Mouse (Mus musculus) kidney, postnatal 0 days (tissue): ENCODE data around the gene Zcchc24. TPM values are rescaled to one million over a fixed set of nuclear protein-coding genes. Genes with fewer than 3 reads are reported as not detected.
A peak's percentile ranks its signal among the peaks of the same experiment; 100 is the strongest.

Source experiments
- ATAC-seq: fragments of 200-750 bp; cut with Nextera tagmentation; replicated peaks from 2 replicates; pipeline ENCODE4 v1.8.0; 2017; ENCODE audit warnings: low read depth, moderate number of reproducible peaks, moderate TSS enrichment, moderate library complexity; ENCODE audit not compliant: low FRiP score
- DNase-seq: peaks from one replicate; pipeline ENCODE4 v3.0.0-alpha.2; 2016; ENCODE audit warnings: low spot score
- H3K27ac ChIP-seq: fragments of 300-500 bp; sonication (generic); 2 replicates; pipeline ENCODE4 v1.5.1; 2014; ENCODE audit warnings: mild to moderate bottlenecking
- H3K27me3 ChIP-seq: fragments of 300-500 bp; sonication (generic); 2 replicates; pipeline ENCODE4 v1.6.1; 2014; ENCODE audit warnings: low read length, mixed read lengths; ENCODE audit not compliant: insufficient read depth
- H3K36me3 ChIP-seq: fragments of 300-500 bp; sonication (generic); 2 replicates; pipeline ENCODE4 v1.6.1; 2014; ENCODE audit warnings: low read length, mixed read lengths; ENCODE audit not compliant: insufficient read depth
- H3K4me1 ChIP-seq: fragments of 300-500 bp; sonication (generic); replicated peaks from 2 replicates; pipeline ENCODE4 v1.6.1; 2014; ENCODE audit warnings: antibody characterized with exemption, low read length, mixed read lengths; ENCODE audit not compliant: insufficient read depth
- H3K4me2 ChIP-seq: fragments of 300-500 bp; sonication (generic); 2 replicates; pipeline ENCODE4 v1.6.1; 2014; ENCODE audit warnings: mild to moderate bottlenecking, low read length, moderate library complexity, mixed read lengths
- H3K4me3 ChIP-seq: fragments of 300-500 bp; sonication (generic); replicated peaks from 2 replicates; pipeline ENCODE4 v1.5.1; 2014; ENCODE audit warnings: low read depth, low read length
- H3K9ac ChIP-seq: fragments of 300-500 bp; sonication (generic); 2 replicates; pipeline ENCODE4 v1.6.1; 2014; ENCODE audit warnings: low read depth, low read length
- H3K9me3 ChIP-seq: fragments of 300-500 bp; sonication (generic); replicated peaks from 2 replicates; pipeline ENCODE4 v1.6.1; 2016; ENCODE audit warnings: low read length, inconsistent platforms, mixed read lengths
- CTCF ChIP-seq: IDR thresholded peaks from 2 replicates; pipeline ENCODE4 v1.5.1; 2016; ENCODE audit warnings: antibody characterized with exemption, low read depth, mild to moderate bottlenecking, moderate library complexity
- WGBS: fragments of 180-500 bp; shearing (Covaris S2); extraction: QIAGEN DNeasy Blood & Tissue Kit; methylation state at CpG from one replicate; pipeline ENCODE4 v1.1.7; 2014; 5-methylcytosine and 5-hydroxymethylcytosine counted together
- polyA plus RNA-seq: library from polyadenylated mRNA; unstranded; fragments of >200 nt; fragmentation: Nextera tagmentation; extraction: Ambion mirVana; gene quantifications from 2 replicates; pipeline ENCODE4 v1.2.1, GENCODE M21; 2015

The Zcchc24 gene
- polyA plus RNA-seq, 1 experiment from 2014 or later = 15.9 TPM

- DNase-seq = no peak
- no peak overlapping the region for H3K27ac ChIP-seq
- 94% methylated on average over 2 of the region's 2 CpGs for WGBS
- no peak for ATAC-seq
- H3K9ac ChIP-seq = no peak overlapping the region
- no peaks in the 10 kb centered on the region for H3K27me3 ChIP-seq
- H3K4me2 ChIP-seq = no peak overlapping the region
- TF ChIP-seq CTCF = no peak
- H3K4me1 ChIP-seq = no peaks in the 10 kb centered on the region; the same call in 1 of the 2 replicates
- H3K4me3 ChIP-seq = no peak overlapping the region
- H3K9me3 ChIP-seq = no peaks in the 10 kb centered on the region
- no peaks in the 10 kb centered on the region for H3K36me3 ChIP-seq
These were observed 25.5 kb upstream of the Zcchc24 start for GRCm38 (mm10) chr14:25794331-25794730.

- no peaks in the 10 kb centered on the region for H3K36me3 ChIP-seq
- no peaks in the 10 kb centered on the region for H3K4me1 ChIP-seq
- no peak for TF ChIP-seq CTCF
- H3K4me2 ChIP-seq = no peak overlapping the region
- WGBS = 65% methylated on average over 6 of the region's 6 CpGs
- H3K27ac ChIP-seq = no peak overlapping the region
- H3K27me3 ChIP-seq = no peaks in the 10 kb centered on the region
- H3K9ac ChIP-seq = no peak overlapping the region
- DNase-seq = no peak
- H3K4me3 ChIP-seq = no peak overlapping the region
- H3K9me3 ChIP-seq = no peaks in the 10 kb centered on the region
- ATAC-seq = no peak
These were observed 22.0 kb upstream of the Zcchc24 start for GRCm38 (mm10) chr14:25790768-25791302.

GRCm38 (mm10) chr14:25789946-25790345 lies 21.1 kb upstream of the Zcchc24 start:
- Histone ChIP-seq H3K4me3 (no peak overlapping the region), H3K4me1 (no peaks in the 10 kb centered on the region), H3K9ac (no peak overlapping the region), H3K27ac (no peak overlapping the region), H3K36me3 (no peaks in the 10 kb centered on the region), H3K27me3 (no peaks in the 10 kb centered on the region), H3K9me3 (no peaks in the 10 kb centered on the region), H3K4me2 (no peak overlapping the region)
- TF ChIP-seq CTCF = no peak
- no peak for ATAC-seq
- DNase-seq = no peak
- 76% methylated on average over 1 of the region's 1 CpGs for WGBS

GRCm38 (mm10) chr14:25789207-25789606 lies 20.4 kb upstream of the Zcchc24 start:
- Histone ChIP-seq H3K36me3 (no peaks in the 10 kb centered on the region), H3K4me1 (no peaks in the 10 kb centered on the region), H3K4me2 (no peak overlapping the region), H3K27ac (no peak overlapping the region), H3K4me3 (no peak overlapping the region), H3K9ac (no peak overlapping the region), H3K27me3 (no peaks in the 10 kb centered on the region), H3K9me3 (no peaks in the 10 kb centered on the region)
- ATAC-seq = no peak
- TF ChIP-seq CTCF = no peak
- DNase-seq = no peak

- H3K4me2 ChIP-seq = no peak overlapping the region
- no peak overlapping the region for H3K27ac ChIP-seq
- no peaks in the 10 kb centered on the region for H3K4me1 ChIP-seq
- no peak for ATAC-seq
- H3K27me3 ChIP-seq = no peaks in the 10 kb centered on the region
- H3K4me3 ChIP-seq = no peak overlapping the region
- H3K9me3 ChIP-seq = no peaks in the 10 kb centered on the region
- no peak for TF ChIP-seq CTCF
- H3K36me3 ChIP-seq = no peaks in the 10 kb centered on the region
- H3K9ac ChIP-seq = no peak overlapping the region
- no peak for DNase-seq
- 67% methylated on average over 5 of the region's 5 CpGs for WGBS
These were observed 19.4 kb upstream of the Zcchc24 start for GRCm38 (mm10) chr14:25788201-25788600.

- H3K4me3 ChIP-seq = no peak overlapping the region
- H3K36me3 ChIP-seq = no peaks in the 10 kb centered on the region
- H3K9ac ChIP-seq = no peak overlapping the region
- no peaks in the 10 kb centered on the region for H3K27me3 ChIP-seq
- H3K4me1 ChIP-seq = no peaks in the 10 kb centered on the region
- DNase-seq (peak; percentile 53), ATAC-seq (no peak)
- peak overlapping the region; percentile 72 for H3K27ac ChIP-seq
- no peaks in the 10 kb centered on the region for H3K9me3 ChIP-seq
- TF ChIP-seq CTCF = no peak
- WGBS = 41% methylated on average over 12 of the region's 12 CpGs
- no peak overlapping the region for H3K4me2 ChIP-seq
These were observed 18.6 kb upstream of the Zcchc24 start for GRCm38 (mm10) chr14:25787387-25787910.

GRCm38 (mm10) chr14:25786959-25787358 lies 18.1 kb upstream of the Zcchc24 start:
- H3K4me2 ChIP-seq = no peak overlapping the region
- DNase-seq (peak; percentile 94), ATAC-seq (peak; percentile 80)
- no peak for TF ChIP-seq CTCF
- peak overlapping the region; percentile 72 for H3K27ac ChIP-seq
- H3K36me3 ChIP-seq = no peaks in the 10 kb centered on the region
- H3K4me1 ChIP-seq = no peaks in the 10 kb centered on the region
- H3K9ac ChIP-seq = no peak overlapping the region
- WGBS = 20% methylated on average over 5 of the region's 5 CpGs
- no peaks in the 10 kb centered on the region for H3K27me3 ChIP-seq
- no peak overlapping the region for H3K4me3 ChIP-seq
- no peaks in the 10 kb centered on the region for H3K9me3 ChIP-seq
